Mouse (Mus musculus) thymus, postnatal 25 days (tissue): ENCODE data around the gene Tvp23a.

Experiments
- DNase-seq: peaks from one replicate; pipeline ENCODE4 v3.0.0; 2022

The Tvp23a gene

GRCm38 (mm10) chr16:10447264-10447594, at the start of gene Tvp23a:
Gene Tvp23a (minus strand): TSS chr16:10447362.
- no peak for DNase-seq

GRCm38 (mm10) chr16:10495824-10496298, 48.7 kb upstream of the Tvp23a start:
- DNase-seq: no peak

GRCm38 (mm10) chr16:10492587-10492986, 45.4 kb upstream of the Tvp23a start:
- no peak for DNase-seq

GRCm38 (mm10) chr16:10491716-10492115, 44.6 kb upstream of the Tvp23a start:
- no peak for DNase-seq

DNA sequence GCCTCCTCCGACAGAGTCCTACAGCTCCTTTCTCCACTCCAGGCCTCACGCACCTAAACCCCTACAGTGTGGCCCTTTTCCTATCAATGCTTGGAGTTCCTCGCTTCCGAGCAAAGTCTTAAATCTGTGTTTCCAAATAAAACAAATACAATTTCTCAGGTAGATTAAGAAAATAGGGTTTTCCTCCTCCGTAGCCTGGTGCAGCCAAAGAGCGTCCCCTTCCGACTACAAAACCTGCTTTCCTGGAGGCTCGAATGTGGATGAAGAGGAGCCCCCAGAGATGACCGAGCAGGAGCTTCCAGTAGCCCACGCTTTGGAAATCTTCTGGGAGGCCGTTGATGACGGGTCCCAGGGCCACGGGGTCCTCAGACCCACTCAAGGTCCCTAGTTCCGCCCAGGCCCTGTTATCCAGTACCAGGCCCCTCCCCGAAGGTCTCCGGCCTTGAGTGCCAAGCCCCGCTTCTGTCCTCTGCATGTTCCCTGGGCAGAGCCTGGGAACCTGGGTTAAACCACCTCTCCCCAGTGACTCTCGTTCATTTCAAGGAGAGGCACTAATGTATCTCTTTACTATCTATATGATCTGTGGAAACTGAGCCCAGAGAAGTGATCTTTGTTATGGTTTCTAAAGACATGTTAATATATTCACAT, 43.5 kb upstream of the Tvp23a start:
- no peak for DNase-seq

GRCm38 (mm10) chr16:10489904-10490457, 42.8 kb upstream of the Tvp23a start:
- DNase-seq: no peak

GRCm38 (mm10) chr16:10489483-10489882, 42.3 kb upstream of the Tvp23a start:
- DNase-seq: no peak

GRCm38 (mm10) chr16:10488769-10489481, 41.8 kb upstream of the Tvp23a start:
- no peak for DNase-seq

GRCm38 (mm10) chr16:10487895-10488493, 40.8 kb upstream of the Tvp23a start:
- no peak for DNase-seq

- DNase-seq: no peak
Measured at GRCm38 (mm10) chr16:10486993-10487392, 39.8 kb upstream of the Tvp23a start.

GRCm38 (mm10) chr16:10482343-10482742, 35.2 kb upstream of the Tvp23a start:
- DNase-seq: no peak

- DNase-seq: no peak
Measured at GRCm38 (mm10) chr16:10479857-10480256, 32.7 kb upstream of the Tvp23a start, which contains the start of gene Ciita. Gene Ciita (plus strand): TSS chr16:10480059.

DNA sequence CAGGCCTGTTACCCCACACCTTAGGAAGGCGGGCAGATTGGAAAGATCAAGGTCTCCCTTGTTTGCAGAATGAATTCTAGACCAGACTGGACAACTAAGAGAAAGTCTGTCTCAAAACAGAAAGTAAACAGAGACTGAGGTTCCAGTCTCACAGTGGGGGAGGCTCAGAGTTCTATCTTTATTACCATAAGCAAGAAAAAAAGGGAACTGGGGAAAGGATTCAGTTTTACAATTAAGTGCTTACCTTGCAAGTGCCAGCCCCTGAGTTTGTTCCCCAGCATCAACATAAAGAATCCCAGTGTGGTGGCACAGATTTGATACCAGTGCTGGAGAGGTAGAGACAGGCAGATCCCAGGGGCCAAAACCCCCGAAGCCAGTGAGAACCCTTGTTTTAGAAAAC, 28.8 kb upstream of the Tvp23a start:
- no peak for DNase-seq

GRCm38 (mm10) chr16:10474956-10475355, 27.8 kb upstream of the Tvp23a start:
- DNase-seq: no peak

- DNase-seq: no peak
Measured at GRCm38 (mm10) chr16:10471950-10472349, 24.8 kb upstream of the Tvp23a start.

DNA sequence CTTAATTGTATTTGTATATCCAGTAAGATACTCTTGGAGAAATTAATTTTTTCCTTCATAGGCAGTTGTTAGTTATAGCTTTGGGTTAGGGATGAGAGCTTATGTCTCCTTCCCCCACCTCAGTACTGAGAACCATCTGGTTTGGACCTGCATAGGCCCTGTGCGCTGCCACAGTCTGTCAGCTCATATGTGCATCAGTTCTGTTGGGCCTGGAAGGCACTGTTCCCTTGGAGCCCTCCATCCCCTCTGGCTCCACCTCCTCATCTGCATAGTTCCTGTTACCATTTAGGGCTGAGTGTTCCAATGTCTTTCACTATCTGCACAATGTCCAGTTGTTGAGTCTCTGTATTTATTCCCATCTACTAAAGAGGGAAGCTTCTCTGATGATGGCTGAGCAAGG, 21.0 kb upstream of the Tvp23a start:
- no peak for DNase-seq

- DNase-seq: no peak
Measured at GRCm38 (mm10) chr16:10467391-10468107, 20.4 kb upstream of the Tvp23a start.

- no peak for DNase-seq
Measured at GRCm38 (mm10) chr16:10465011-10465681, 18.0 kb upstream of the Tvp23a start.

GRCm38 (mm10) chr16:10461178-10461577, 14.0 kb upstream of the Tvp23a start:
- DNase-seq: no peak

DNA sequence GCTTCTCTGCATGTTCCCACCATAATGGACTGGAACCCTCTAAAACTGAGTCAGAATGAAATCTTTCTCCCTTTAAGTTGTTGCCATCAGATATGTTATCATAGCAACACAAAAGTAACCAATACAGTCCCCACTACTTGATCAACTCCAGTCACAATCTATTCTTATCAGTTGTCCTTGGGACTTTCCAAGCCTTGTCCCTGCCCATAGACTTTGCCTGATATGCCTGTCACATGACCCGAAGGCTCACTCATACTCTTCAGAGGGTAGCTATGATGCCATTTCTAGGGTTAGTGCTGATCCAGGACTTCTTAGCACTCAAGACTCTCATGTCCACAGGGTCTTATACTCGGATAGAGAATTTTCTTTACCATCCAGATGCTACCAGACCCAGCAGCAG, 13.0 kb upstream of the Tvp23a start:
- no peak for DNase-seq

- no peak for DNase-seq
Measured at GRCm38 (mm10) chr16:10454583-10454974, 7.4 kb upstream of the Tvp23a start.

- DNase-seq: no peak
Measured at GRCm38 (mm10) chr16:10453872-10454582, 6.9 kb upstream of the Tvp23a start.
